Mouse (Mus musculus): ENCODE data around the gene Cyb5b. TPM values are rescaled to one million over a fixed set of nuclear protein-coding genes. Genes with fewer than 3 reads are reported as not detected.

The Cyb5b gene
- polyA plus RNA-seq, 2 experiments from 2014 or later, result 36.6 to 37.2 TPM

DNA sequence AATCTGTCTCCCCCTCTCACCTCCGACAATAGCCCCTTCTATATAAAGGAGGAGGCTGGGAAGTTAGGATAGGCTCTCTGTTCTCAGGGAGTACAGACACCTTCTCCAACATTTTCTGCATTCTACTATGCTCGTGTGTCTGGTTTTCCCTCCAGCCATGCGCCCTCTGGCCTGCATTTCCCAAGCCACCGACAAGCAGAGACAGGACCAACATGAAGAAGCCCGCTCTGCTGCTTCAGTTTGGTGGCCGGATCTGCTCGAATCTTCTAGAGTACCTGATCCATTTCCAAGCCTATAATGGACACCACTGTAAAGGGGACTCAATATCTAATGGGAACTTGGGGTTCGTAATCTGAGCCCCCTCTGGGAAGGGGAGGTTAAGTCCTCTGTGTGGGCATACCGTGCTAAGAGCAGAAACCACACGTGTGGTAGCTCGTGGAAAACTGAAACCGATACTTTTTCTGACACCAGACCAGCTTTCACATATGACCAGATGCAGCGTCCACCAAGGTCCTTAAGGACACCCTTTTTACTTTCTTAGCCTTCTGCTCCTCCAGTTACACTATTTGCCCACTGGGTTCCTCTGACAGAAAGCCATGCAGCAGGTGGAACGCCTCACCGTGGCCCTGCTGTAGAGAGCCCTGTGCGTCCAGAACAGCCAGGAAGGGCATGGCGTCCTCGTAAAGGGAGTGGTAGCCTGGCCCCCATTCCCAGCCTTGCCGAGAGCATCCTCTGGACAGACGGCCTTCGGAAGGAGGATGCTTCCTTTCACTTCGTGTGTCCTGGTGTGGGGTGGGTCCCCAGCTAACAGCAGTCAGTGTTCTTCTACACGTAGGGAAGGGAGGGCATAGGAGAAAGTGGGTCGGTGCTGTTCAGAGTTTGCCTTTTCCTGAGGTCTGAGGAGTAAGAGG is 17.6 kb upstream of the Cyb5b start:
- ATAC-seq, result no peak

DNA sequence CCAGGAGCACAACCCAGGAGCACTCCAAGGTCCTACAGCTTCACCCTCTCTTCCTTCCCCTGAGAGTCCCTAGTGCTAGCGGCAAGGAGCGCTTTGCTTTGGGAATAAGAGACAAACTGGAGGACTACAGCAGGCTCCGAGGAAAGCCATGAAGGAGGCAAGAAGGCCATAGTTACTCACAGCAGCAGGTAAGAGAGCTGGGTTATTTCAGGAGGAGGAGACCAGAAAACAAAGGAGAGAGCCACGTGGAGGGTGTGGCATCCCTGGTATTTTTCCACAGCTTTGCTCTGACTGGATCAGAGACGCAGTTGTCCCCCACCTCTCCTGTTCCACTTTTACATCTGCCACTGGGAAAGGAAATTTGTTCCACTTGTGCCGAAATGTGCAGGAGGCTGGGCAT is 16.6 kb upstream of the Cyb5b start:
- ATAC-seq, result no peak

DNA sequence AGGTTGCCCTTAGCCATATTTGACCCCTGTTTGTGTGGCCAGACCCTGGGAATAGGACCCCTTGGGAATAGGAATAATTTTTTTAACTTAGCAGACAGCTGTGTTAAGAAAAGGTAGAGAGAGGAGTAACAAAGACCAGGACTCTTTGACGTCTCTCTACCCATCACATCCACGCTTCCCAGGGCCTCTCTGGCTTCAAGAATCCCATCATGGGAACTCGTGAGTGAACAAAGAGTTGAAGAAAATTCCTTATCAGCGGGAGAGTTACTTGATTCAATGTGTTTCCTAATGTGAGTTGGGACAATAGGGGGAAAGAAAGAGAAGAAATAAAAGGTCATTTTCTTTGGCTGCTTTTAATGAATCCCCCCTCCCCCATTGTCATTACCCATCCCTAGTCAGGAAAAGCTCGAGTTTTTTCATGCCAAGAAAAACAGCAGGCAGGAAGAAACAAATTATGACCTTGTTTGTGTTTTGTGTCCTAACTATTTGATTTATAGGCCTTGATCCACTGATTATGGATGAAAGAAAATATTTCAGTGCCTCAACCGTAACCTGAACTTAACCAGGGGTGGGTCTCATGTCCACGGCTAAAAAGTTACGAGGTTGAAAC is 14.3 kb upstream of the Cyb5b start:
- ATAC-seq, result no peak

DNA sequence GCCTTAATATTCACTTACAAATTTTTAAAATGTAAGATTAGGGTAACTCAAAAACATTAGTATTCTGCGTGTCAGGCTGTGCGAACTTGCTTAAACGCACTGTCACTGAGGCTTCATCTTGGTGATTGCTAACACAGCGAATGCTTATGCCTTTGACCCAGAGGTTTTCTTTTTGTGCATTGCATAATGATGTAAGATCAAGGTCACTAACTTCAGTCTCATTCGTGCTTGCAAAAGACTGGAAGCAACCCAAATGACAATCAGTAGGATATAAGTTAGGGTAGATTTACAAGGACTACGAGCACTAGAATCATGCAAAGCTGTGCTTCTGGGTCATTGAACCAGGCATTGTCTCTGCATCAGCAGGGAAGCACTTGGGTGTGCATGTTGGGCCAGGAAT is 12.8 kb upstream of the Cyb5b start:
- ATAC-seq, result no peak

DNA sequence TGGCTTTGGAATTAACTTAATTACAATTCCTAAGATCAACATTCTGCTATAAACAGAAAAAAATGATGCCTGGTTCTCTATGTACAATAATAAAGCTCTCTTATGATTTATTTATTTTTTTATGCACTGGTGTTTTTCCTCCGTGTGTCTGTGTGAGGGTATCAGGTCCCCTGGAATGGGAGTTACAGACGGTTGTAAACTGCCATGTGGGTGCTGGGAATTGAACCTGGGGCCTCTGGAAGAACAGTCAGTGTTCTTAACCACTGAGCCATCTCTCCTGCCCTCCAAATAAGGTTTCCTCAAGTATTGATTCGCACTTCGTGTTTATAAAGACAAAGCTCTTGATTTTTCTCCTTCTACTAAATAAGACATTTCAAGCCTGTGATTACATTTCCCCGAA is 12.1 kb upstream of the Cyb5b start:
- ATAC-seq, result no peak

DNA sequence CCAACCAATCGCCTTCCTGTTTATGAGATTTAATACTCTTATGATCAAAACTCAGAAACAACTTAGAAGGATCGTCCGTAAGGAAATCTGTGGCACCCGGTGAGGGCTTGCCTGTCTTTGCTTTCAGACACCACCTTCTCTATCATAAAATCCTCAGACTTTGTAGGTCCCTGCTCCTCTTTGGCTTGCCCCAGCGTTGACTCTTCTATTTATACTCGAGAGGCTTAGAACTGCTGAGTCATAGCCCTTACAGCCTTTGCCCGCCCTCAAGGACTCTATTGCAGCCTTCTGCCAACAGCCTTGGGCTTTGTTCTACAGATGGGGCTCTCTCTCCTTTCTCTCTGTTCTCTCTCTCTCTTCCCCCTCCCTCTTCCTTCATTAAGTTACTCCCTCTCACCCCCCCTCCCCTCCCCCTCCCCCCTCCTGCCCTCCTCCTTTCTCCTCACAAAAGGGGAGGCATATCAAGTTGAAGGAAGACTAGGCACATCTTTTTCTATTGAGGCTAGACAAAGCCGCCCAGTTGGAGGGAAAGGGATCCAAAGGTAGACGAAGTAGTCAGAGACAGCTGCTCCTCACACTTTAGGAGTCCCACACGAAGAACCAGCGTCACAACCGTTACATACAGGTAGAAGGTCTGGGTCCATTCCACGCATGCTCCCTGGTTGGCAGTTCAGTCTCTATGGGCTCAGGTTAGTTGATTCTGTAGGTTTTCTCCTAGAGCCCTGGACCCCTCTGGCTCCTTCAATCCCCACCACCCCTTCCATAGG is 10.6 kb upstream of the Cyb5b start:
- ATAC-seq, result no peak

DNA sequence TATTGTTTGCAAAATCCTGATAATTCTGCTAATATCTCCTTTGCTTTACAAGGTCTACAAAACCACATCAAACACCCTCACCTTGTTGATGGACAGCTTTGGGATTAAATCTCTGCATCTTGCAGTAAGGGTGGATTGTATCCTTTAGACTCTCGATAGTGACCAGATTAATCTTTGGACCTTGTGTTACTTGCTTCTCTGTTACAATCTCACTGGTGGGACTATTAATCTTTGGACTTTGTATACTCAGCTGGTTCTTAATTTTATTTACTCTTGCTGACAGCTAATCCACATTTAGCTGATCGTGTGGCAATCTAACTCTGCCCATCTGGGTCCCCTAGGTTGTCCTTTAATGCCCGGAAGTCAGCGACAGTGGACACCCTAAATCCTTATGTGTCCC is 7.9 kb upstream of the Cyb5b start:
- ATAC-seq, result no peak

DNA sequence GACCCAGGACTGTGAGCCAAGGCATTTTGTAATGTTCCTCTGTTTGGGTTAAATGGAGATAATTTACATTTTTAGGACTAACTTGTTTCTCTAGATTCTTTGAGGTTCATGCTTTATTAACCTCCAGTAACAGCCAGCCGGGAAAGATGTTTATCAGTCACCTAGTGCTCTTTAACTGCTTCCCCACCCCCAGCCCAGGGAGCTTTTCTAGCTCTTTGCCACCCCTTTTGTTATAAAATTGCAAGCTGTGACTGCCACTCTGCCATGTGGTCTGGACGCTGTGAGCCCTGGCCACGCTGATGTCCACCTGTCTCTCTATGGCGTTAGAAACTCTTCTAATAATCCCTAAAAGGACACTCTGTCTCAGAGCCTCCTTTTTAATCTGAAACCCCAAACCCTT is 6.9 kb upstream of the Cyb5b start:
- no peak for ATAC-seq

DNA sequence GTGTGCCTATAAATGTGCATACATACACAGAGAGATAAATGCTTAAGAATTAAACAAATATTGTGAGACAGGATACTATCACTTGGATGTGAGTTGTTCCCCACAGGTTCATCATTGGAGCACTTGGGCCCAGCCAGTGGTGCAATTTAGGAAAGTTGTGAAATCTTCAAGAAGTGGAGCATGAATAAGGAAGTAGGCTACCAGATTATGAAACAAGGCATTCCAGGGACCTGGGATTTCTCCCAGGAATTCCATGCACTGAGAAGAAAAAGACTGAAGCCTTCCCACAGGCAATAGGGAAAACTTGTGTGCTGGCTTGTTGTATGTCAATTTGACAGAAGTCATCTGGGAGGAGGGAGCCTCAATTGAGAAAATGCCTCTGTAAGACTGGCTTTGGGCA is 4.3 kb upstream of the Cyb5b start:
- no peak for ATAC-seq

DNA sequence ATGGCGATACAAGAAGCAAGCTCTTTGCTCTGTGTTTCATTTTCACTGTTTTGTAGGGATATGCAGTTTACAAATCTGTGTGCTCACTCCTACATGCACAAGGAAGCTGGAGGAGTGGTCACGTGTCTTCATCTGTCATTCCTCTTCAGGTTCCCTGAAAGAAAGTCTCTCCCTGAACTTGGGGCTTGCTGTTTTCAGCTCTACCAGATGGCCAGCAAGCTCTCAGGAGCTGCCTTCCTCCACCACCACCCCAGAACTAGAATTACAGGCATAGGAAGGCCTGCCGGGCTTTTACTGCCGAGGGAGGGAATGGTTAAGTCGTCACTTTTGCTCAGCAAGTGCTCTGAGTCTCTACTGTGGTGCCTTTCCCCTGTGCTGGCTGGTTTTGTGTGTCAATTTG is 1.6 kb upstream of the Cyb5b start:
- ATAC-seq, result no peak

DNA sequence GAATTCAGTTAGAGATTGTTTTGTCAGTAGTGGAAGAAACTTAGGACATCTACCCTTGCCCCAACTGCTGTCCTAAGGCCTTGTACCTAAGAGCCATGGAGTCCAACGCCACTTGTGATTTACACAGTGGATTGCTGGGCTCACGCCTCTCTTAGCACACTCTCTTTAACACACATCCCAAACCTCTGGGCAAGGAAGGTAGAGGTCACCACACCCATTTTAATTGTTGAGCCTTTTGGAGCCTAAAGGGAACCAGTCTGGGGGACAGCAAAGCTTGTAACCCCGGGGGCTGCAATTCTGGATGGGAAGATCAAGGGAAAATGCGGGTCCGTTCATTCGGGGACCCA is 410 bp upstream of the Cyb5b start:
- ATAC-seq, result no peak

DNA sequence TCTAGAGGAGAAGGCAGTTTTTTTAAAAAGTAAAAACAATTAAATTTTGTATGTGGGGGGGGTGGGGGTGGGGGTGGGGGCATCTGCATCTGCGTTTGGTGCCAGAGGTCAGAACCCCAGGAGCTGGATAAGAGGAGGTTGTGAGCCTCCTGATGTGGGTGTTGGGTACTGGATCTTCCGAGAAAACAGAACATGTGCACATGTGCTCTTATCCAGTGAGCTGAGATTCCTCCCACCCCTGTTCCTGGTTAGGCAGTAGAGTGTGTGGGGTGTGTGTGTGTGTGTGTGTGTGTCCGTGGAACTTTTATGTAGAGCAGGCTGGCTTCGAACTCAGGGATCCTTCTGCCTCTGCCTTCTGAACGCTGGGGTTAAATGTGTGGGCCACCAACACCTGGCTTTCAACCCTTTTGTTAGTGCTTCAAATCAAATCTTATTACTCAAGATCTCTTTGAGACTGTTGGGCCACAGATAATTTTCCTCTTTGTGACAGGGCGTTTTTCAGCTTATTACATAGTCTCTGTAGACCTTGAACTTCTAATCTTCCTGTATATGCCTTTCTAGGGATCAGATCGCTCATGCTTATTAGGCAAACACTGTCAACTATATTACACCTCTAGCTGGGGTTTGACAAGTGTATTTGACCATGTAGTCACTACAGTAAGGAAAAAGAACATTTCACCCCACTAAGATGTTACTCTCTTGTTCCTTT is 926 bp downstream of the Cyb5b start:
- no peak for ATAC-seq

DNA sequence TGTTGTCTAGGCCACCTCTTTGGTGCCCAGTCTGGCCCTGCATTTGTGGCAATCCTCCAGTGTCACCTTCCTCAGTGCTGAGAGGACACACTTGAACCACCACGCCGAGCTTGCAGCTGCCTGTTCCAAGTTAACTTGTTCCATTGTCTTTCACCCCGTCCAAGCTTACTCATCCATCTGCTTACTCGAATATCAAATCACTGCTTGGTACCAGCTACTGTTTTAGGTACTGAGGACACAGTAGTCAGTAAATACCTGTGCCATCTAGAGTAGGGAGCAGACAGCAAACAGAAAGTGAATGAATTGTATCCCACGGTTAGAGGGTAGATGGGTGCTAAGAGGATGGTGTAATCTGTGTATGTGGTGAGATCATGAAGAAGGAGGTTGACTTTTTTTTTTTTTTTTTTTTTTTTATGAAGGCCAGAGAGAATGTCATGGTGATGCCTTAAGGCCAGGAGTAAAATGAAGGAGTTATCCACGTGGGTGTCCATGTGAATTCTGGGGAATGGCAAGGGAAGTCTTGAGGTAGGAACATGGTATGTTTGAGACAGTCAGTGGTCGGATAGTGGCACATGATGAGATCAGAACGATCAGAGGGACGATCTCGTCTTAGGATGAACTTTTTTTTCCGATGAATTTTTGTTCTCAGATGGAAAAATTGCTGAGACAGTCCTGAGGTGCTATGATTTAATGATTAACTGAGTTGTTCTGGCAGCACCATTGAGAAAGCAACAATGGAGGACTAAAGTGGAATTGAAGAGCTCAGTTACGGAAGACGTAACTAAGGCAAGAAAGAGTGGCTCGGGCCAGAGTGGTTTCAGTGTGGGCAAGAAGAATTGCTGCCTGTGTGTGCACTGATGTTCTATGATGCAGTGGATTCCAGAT is 3.1 kb downstream of the Cyb5b start:
- ATAC-seq, result no peak

DNA sequence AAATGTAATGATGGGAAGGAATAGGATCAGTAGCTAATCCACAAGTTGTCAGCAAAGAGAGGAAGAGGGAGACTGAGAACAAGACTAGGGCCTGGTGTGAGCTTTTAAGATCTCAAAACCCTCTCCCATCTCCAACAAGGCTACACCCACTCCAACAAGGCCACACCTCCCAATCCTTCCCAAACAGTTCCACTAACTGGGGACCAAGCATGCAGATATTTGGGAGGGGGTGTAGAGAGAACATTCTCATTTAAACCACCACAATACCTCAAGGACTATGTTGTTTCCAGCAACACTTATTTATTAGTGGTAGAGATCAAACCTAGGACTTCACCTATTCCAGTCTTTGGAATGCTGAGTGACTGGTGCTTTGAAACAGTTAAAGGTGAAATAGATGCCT is 6.4 kb downstream of the Cyb5b start:
- ATAC-seq, result no peak

DNA sequence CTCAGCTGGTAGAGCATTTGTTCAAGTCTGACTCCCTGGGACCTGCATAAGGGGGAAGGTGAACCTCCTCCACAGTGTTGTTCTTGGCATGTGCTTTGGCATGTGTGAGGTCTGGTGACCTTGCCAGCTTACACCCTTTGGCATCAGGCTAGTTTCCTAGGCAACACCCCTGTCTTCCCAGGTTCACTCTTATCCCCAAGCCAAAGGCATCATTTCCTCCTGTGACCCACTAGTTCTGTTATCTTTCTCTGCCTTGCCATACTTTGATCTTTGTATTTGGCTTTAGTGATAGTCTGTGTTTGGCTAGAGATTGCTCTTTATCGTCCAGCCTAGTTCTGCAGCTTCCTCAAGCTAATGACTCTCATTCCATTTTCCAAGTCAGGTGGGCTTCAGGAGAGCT is 7.4 kb downstream of the Cyb5b start:
- no peak for ATAC-seq

DNA sequence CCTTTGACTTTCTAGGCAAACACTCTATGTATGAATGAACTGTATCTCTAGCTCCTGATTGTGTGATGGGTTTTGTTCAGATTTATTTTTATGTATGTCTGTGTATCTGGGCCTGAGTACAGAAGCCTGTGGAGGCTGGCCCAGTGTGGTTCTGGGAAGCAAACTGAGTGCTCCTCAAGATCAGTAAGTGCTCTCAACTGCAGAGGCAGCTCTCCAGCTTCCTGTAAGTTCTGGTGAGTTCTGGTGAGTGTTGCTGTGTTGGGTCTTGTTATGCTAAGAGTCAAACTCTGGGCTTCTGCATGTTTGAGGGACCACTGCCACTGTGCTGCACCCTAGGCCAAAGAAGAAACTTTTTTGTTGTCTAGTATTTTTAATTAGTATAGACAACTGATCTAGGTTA is 8.4 kb downstream of the Cyb5b start:
- no peak for ATAC-seq

DNA sequence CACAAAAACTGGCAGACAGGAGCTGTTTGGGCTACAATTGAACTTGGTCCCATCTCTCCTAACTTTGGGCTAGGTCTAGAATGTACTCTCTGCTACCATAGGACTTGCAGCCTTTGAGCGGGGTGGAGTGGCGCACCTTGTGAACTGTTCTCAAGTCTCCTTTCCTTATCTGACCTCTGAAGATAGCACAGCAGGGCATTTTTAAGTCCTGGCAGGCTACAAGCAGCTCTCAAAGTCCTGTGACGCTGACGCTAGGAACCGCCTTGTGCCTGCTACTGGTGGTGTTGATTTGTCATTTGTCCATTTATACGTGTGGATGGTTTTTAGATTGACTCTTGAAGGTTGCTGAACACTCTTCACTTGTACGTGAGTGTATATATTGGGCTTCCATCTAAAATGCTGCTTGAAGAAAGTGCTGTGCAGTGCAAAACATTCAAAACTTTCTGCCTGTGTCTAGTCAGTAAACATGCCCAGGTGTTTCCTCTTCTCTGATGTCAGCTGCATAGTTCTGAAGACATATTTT is 13.9 kb downstream of the Cyb5b start:
- peak; percentile 61 for ATAC-seq

DNA sequence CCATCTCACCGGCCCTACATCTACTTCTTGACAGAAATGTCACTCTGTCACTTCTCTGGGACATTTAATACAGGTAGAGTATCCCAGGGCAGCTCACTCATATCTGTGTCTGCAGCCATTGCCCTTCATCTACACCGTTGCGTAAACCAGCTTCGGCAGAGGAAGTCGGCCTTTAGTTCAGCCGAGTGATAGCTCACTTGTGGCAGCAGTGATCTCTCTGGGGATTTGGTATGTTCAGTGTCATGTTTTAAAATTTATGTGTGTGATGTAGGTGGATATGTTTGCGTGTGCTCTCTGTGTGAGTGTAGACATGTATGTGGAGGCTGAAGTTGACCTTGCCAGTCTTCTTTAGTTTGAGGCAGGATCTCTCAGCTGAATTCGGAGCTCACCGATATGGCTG is 15.3 kb downstream of the Cyb5b start:
- no peak for ATAC-seq

DNA sequence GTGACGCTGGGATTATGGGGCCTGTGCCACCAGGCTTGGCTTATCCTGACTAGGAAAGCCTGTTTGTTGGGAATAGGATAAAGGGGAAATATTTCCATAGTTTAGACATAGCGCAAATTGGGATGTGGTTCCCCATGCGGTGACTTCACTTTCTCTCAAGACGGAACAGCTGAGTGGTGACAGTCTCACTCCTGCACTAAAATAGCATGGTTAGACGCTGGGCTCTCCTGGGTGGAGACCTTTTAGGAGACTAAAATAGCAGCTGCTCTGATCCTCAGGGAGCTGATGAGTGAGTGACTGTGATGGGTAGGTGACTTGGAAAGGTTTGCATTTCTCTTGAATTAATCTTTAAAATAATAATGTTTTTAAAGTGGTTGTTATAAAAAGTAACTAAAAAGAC is 17.4 kb downstream of the Cyb5b start:
- no peak for ATAC-seq

DNA sequence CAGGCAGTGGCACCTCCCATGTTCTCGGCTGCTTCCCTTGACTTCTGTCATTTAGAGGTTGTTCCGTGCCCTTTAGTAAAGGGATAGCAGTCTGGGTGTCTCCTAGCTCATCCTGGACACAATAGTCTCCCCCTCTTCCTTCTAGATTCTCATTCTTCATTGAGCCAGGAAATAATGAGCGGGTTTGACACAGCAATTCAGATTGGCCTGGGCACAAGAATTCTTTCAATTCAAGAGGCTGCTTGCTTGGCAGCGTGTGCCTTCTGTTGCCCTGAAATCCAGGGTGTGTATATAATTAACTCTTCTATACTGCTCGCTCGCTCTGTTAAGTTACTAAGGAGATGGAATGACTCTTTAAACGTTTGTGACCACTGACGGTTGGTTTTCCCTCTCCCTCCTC is 21.7 kb downstream of the Cyb5b start:
- no peak for ATAC-seq

DNA sequence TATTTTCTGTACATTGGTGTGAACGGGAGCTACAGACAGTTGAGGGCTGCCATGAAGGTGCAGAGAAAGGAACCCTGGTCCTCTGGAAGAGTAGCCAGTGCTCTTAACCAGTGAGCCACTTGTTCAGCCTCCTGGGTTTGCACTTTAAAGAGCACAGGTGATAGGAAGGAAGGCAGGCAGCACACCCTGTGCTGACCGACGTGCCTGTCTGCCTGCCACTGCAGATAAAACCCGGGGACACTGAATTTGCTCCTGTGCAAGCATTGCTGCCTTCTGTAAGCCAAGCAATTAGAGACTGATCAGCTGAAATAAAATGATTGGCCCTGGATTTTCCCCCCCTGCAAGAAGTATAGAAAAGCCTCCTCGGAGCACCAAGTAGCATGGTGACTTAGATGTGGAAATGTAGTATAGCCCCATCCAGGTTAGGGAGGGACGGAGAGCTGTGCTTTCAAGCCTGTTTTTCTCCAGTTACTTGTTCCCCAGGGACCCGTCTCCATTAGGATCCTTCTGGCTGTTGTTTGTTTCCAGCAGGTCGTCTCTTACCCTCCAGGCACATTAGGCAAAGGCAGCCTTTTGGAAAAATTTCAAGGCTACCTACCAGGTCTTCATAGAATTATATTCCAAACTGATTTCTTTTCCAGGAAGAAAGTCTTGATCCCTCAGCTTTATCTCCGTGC is 22.7 kb downstream of the Cyb5b start:
- no peak for ATAC-seq
